Mouse (Mus musculus) forebrain, embryonic 16.5 days (tissue): Measurements from ENCODE around the gene Hnrnpa0. TPM values are rescaled to one million over a fixed set of nuclear protein-coding genes. Genes with fewer than 3 reads are reported as not detected.

Experiments used
- ATAC-seq: fragments of 200-750 bp; cut with Nextera tagmentation; 2 replicates; pipeline ENCODE4 v1.8.0; 2017; ENCODE audit warnings: mild to moderate bottlenecking, moderate library complexity
- H3K27ac ChIP-seq: fragments of 300-500 bp; sonication (generic); 2 replicates; pipeline ENCODE4 v1.5.1; 2014; ENCODE audit warnings: low read length, control low read depth
- H3K27me3 ChIP-seq: fragments of 300-500 bp; sonication (generic); replicated peaks from 2 replicates; pipeline ENCODE4 v1.6.1; 2014; ENCODE audit warnings: low read length; ENCODE audit not compliant: control insufficient read depth, insufficient read depth
- H3K36me3 ChIP-seq: fragments of 300-500 bp; sonication (generic); 2 replicates; pipeline ENCODE4 v1.6.1; 2014; ENCODE audit not compliant: control insufficient read depth, insufficient read depth
- H3K4me1 ChIP-seq: fragments of 300-500 bp; sonication (generic); replicated peaks from 2 replicates; pipeline ENCODE4 v1.6.1; 2014; ENCODE audit warnings: low read length; ENCODE audit not compliant: control insufficient read depth, insufficient read depth
- H3K4me2 ChIP-seq: fragments of 300-500 bp; sonication (generic); 2 replicates; pipeline ENCODE4 v1.6.1; 2014; ENCODE audit warnings: mild to moderate bottlenecking, low read length, control low read depth
- H3K4me3 ChIP-seq: fragments of 300-500 bp; sonication (generic); replicated peaks from 2 replicates; pipeline ENCODE4 v1.5.1; 2014; ENCODE audit warnings: mild to moderate bottlenecking, low read length, control low read depth
- H3K9ac ChIP-seq: fragments of 300-500 bp; sonication (generic); replicated peaks from 2 replicates; pipeline ENCODE4 v1.6.1; 2014; ENCODE audit warnings: low read depth, low read length, control low read depth
- H3K9me3 ChIP-seq: fragments of 300-500 bp; sonication (generic); 2 replicates; pipeline ENCODE4 v1.6.1; 2016; ENCODE audit warnings: low read length; ENCODE audit not compliant: control insufficient read depth
- WGBS: fragments of 180-500 bp; shearing (Covaris S2); extraction: QIAGEN DNeasy Blood & Tissue Kit; methylation state at CpG from one replicate; pipeline ENCODE4 v1.1.7; 2014; 5-methylcytosine and 5-hydroxymethylcytosine counted together
- polyA plus RNA-seq: library from polyadenylated mRNA; unstranded; fragments of >200 nt; fragmentation: Nextera tagmentation; extraction: Ambion mirVana; gene quantifications from 2 replicates; pipeline ENCODE4 v1.2.1, GENCODE M21; 2015

Hnrnpa0 gene
- polyA plus RNA-seq = 49.8 and 50.9 TPM in 2 replicates

DNA sequence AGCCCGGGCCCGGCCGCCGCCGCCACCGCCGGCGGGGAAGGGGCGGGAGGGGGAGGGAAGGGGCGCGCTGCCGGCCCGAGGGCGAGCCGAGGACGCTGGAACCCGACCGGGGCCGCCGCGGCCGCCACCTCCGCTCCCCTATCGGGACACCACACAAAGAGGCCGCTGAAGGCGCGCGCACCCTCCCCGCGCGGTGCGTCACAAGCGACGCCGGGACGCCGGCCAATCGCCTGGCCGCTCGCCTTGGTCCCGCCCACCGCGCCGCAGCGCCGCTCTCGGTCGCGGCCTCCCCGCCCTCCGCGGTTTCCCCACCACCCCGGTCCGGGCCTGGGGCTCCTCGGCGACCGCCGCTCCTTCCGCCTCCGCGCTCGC lies at the start of gene Hnrnpa0:
TSS of gene Hnrnpa0 (minus strand) at position 161 of the 372 bp plus-strand sequence.
- Histone ChIP-seq H3K4me2 (peak within 1 kb of the TSS; percentile 82), H3K4me1 (peaks cover 30% of the 10 kb centered on the region), H3K27me3 (no peaks in the 10 kb centered on the region), H3K36me3 (no peaks in the 10 kb centered on the region), H3K4me3 (peak within 1 kb of the TSS; percentile 95), H3K27ac (peak within 1 kb of the TSS; percentile 100), H3K9ac (peak within 1 kb of the TSS; percentile 99), H3K9me3 (no peaks in the 10 kb centered on the region)
- peak; percentile 92 for ATAC-seq
- WGBS = under 1% methylated on average over 26 of the region's 62 CpGs

DNA sequence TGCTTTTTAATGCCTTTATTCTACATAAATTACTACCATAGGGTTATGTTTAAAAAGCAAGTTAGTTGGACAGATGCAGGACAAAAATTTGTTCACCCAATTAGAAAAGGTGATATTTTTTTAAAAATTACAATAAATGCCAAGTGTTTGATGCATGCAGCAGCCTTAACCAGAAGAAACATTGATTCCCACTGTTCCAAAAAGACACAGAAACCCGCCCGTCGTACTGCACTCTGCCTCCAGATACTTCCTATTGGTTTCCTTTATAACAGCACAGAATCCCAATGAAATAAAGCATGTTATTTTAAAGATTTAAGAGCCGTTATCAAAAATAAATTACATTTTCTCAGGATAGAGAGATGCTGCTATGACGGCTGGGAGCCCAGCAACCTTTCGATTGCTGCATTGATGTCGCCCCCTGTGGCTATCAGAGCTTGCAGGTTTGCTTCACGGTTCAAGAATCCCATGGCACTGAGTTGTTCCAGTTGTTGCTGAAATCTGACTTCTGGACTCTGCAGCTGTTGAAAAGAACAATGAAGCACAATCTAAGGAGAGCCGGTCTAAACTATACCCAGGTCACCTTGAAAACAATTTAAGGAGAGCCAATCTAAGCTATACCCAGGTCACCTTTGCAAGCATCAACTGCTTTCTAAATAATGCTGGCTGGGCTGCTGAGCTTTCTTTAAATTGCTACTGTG lies 49.3 kb upstream of the Hnrnpa0 start:
- Histone ChIP-seq H3K4me1 (no peaks in the 10 kb centered on the region), H3K27me3 (no peaks in the 10 kb centered on the region), H3K36me3 (peaks cover 7% of the 10 kb centered on the region), H3K9me3 (no peaks in the 10 kb centered on the region), H3K4me2 (no peak overlapping the region), H3K9ac (no peak overlapping the region), H3K27ac (no peak overlapping the region), H3K4me3 (no peak overlapping the region)
- 88% methylated on average over 9 of the region's 9 CpGs for whole genome bisulfite sequencing
- no peak for ATAC-seq

DNA sequence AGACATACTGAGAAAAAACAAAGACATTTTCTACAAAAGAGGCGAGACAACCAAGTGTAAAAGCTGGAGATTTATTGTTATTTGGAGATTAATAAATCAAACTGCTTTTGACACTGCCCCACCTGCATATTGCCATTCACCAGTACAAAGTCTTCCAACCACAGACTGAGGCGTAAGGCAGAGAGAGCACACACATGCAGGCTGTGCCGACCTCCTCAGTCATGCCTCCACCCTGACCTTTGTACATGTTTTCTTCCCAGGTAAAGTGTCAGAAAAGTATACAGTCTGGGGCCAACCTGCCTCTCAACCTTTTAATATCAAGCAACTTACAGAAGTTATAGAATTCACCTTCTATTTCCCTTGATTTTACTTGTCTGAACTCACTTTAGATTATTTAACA lies 47.7 kb upstream of the Hnrnpa0 start:
- 93% methylated on average over 3 of the region's 3 CpGs for WGBS
- Histone ChIP-seq H3K9me3 (no peaks in the 10 kb centered on the region), H3K27me3 (no peaks in the 10 kb centered on the region), H3K27ac (no peak overlapping the region), H3K36me3 (peaks cover 7% of the 10 kb centered on the region), H3K4me3 (no peak overlapping the region), H3K4me1 (no peaks in the 10 kb centered on the region), H3K9ac (no peak overlapping the region), H3K4me2 (no peak overlapping the region)
- no peak for ATAC-seq

DNA sequence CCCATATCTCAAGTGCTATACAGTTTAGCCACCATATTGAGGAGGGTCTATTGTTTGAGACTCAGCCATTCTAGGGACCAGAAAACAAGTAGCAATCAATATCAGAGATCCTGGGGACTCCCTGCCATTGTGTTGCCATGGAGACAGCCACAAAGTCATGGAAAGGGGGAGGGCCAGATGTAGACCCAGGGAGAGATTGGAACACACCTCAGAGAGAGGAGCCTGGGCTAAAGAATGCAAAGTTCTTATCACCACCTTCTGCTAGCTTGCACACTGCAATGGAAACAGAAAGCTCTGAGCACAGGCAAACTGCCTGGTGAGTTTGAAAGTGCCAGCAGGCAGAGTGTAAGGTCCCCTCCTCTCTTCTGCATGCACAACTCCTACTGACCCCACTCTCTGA lies 39.8 kb upstream of the Hnrnpa0 start:
- H3K27ac ChIP-seq = no peak overlapping the region

DNA sequence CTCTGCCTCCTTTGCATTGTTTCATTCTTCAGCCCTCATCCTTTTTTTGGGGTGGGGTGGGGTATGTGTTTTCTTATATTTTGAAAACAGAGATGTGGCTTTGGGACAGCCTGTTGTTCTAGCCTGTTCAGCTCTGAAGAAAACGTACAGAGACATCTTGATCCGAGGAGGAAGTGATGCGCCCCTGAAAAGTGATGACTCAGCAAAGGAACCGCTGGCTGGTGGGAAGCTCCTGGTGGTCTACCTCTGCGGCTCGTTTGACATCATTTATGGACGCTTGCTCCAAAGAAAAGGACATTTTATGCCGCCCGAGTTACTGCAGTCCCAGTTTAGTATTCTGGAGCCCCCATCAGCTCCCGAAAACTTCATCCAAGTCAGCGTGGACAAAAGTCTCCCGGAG lies 35.0 kb upstream of the Hnrnpa0 start:
- Histone ChIP-seq H3K9me3 (no peaks in the 10 kb centered on the region), H3K27ac (no peak overlapping the region), H3K4me1 (peaks cover 2% of the 10 kb centered on the region), H3K27me3 (no peaks in the 10 kb centered on the region), H3K9ac (no peak overlapping the region), H3K36me3 (peaks cover 16% of the 10 kb centered on the region), H3K4me2 (no peak overlapping the region), H3K4me3 (no peak overlapping the region)
- no peak for ATAC-seq
- 97% methylated on average over 12 of the region's 12 CpGs for WGBS

More for the DNA sequence above, 39.8 kb upstream of the Hnrnpa0 start:
- H3K9me3 ChIP-seq = no peaks in the 10 kb centered on the region
- H3K4me1 ChIP-seq = no peaks in the 10 kb centered on the region
- no peak for ATAC-seq
- no peak overlapping the region for H3K4me3 ChIP-seq
- no peaks in the 10 kb centered on the region; the same call in 1 of the 2 replicates for H3K36me3 ChIP-seq
- no peaks in the 10 kb centered on the region for H3K27me3 ChIP-seq
- no peak overlapping the region for H3K4me2 ChIP-seq
- H3K9ac ChIP-seq = no peak overlapping the region

- no peaks in the 10 kb centered on the region for H3K27me3 ChIP-seq
- 97% methylated on average over 15 of the region's 15 CpGs for WGBS
- ATAC-seq = no peak
- H3K4me1 ChIP-seq = peaks cover 9% of the 10 kb centered on the region
- H3K9ac ChIP-seq = no peak overlapping the region
- H3K9me3 ChIP-seq = no peaks in the 10 kb centered on the region
- no peak overlapping the region for H3K4me3 ChIP-seq
- H3K4me2 ChIP-seq = no peak overlapping the region
- H3K36me3 ChIP-seq = peaks cover 16% of the 10 kb centered on the region
- no peak overlapping the region for H3K27ac ChIP-seq
Measured at GRCm38 (mm10) chr13:58160761-58161160, 32.4 kb upstream of the Hnrnpa0 start.

- Histone ChIP-seq H3K4me1 (peaks cover 9% of the 10 kb centered on the region), H3K9ac (peak overlapping the region; percentile 77), H3K4me3 (peak overlapping the region; percentile 82), H3K27me3 (no peaks in the 10 kb centered on the region), H3K36me3 (peaks cover 16% of the 10 kb centered on the region), H3K4me2 (peak overlapping the region; percentile 69), H3K9me3 (no peaks in the 10 kb centered on the region), H3K27ac (peak overlapping the region; percentile 49)
- 7% methylated on average over 16 of the region's 16 CpGs for WGBS
- peak; percentile 60 for ATAC-seq
Measured at GRCm38 (mm10) chr13:58158099-58158912, 29.9 kb upstream of the Hnrnpa0 start.

GRCm38 (mm10) chr13:58157447-58158098 lies 29.2 kb upstream of the Hnrnpa0 start, which contains the start of gene Idnk:
Gene Idnk, plus strand, starts transcription at chr13:58157649.
- WGBS = under 1% methylated on average over 30 of the region's 30 CpGs
- peak within 1 kb of the TSS; percentile 82 for H3K4me3 ChIP-seq
- peak; percentile 82 for ATAC-seq

DNA sequence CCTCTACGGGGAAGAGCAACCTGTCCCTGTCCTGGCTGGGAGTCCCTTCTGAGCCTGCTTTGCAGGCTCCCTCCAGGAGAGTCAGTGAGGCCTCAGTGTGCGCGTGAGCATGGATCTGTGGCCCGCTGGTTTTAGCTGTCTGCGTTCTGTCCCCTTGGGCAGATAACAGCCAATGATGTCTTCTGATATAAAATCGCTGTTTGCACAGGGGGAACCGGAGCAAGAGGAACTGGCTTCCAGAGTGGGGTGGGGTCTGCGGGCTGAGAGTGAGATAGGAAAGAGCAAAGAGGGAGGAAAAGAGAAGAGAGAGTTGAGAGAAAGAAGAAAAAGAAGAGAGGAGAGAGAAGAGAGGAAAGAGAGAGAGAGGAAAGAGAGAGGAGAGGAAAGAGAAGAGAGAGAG lies 28.7 kb upstream of the Hnrnpa0 start:
- H3K4me3 ChIP-seq = peak overlapping the region; percentile 82
- H3K36me3 ChIP-seq = peaks cover 12% of the 10 kb centered on the region
- 23% methylated on average over 8 of the region's 8 CpGs for WGBS
- peaks cover 9% of the 10 kb centered on the region for H3K4me1 ChIP-seq
- H3K27me3 ChIP-seq = no peaks in the 10 kb centered on the region
- H3K9me3 ChIP-seq = no peaks in the 10 kb centered on the region
- H3K4me2 ChIP-seq = peak overlapping the region; percentile 69
- H3K9ac ChIP-seq = peak overlapping the region; percentile 77
- H3K27ac ChIP-seq = no peak overlapping the region
- peak; percentile 3; the same call in 1 of the 2 replicates for ATAC-seq

More at GRCm38 (mm10) chr13:58157447-58158098, 29.2 kb upstream of the Hnrnpa0 start, which contains the start of gene Idnk:
- Histone ChIP-seq H3K27me3 (no peaks in the 10 kb centered on the region), H3K9ac (peak within 1 kb of the TSS; percentile 77), H3K9me3 (no peaks in the 10 kb centered on the region), H3K4me2 (peak within 1 kb of the TSS; percentile 69), H3K27ac (peak within 1 kb of the TSS; percentile 49), H3K4me1 (peaks cover 9% of the 10 kb centered on the region), H3K36me3 (peaks cover 13% of the 10 kb centered on the region)
